Mouse (Mus musculus) erythroid progenitor cell, adult 5-6 weeks (primary cell): Measurements from ENCODE around the gene Pbx4. TPM values are rescaled to one million over a fixed set of nuclear protein-coding genes. Genes with fewer than 3 reads are reported as not detected.
A peak's percentile ranks its signal among the peaks of the same experiment; 100 is the strongest.

Experiments used
- ATAC-seq: replicated peaks from 2 replicates; pipeline ENCODE4 v1.8.0; 2016; ENCODE audit warnings: moderate number of reproducible peaks, mild to moderate bottlenecking, moderate TSS enrichment, inconsistent platforms; ENCODE audit not compliant: poor library complexity, low FRiP score, severe bottlenecking
- total RNA-seq, 2 experiments: library from RNA; stranded (forward) in 1 of 2; stranded (reverse) in 1 of 2; fragments of 150-400 nt in 1 of 2; fragments of 186-747, 209-891 nt in 1 of 2; gene quantifications; 2 replicates each; pipeline versions ENCODE4 v1.2.3 to v1.2.4; 2015 to 2017; ENCODE audit warnings: low replicate concordance in 2 of 2

Pbx4 gene
- total RNA-seq, 2 experiments from 2014 or later: 4.2 to 8.2 TPM

- peak; percentile 92 for ATAC-seq
Observed at GRCm38 (mm10) chr8:69808094-69808863, 24.0 kb upstream of the Pbx4 start, which contains the start of gene Gmip. Gmip (plus strand) TSS chr8:69808679.

GRCm38 (mm10) chr8:69808864-69809403, 23.4 kb upstream of the Pbx4 start:
- no peak for ATAC-seq

- no peak for ATAC-seq
Observed at GRCm38 (mm10) chr8:69809820-69810219, 22.5 kb upstream of the Pbx4 start.

- ATAC-seq: no peak
Observed at GRCm38 (mm10) chr8:69814881-69815280, 17.4 kb upstream of the Pbx4 start.

GRCm38 (mm10) chr8:69815396-69815795, 16.9 kb upstream of the Pbx4 start:
- ATAC-seq: no peak

GRCm38 (mm10) chr8:69820466-69820865, 11.8 kb upstream of the Pbx4 start:
- no peak for ATAC-seq

- no peak for ATAC-seq
Observed at GRCm38 (mm10) chr8:69821971-69822385, 10.3 kb upstream of the Pbx4 start.

- peak; percentile 28; the same call in 1 of the 2 replicates for ATAC-seq
Observed at GRCm38 (mm10) chr8:69822386-69823191, 9.7 kb upstream of the Pbx4 start, which contains the start of gene Lpar2. Lpar2 (plus strand) TSS chr8:69822429.

- no peak for ATAC-seq
Observed at GRCm38 (mm10) chr8:69826371-69826770, 5.9 kb upstream of the Pbx4 start.

GRCm38 (mm10) chr8:69837057-69837682, 4.9 kb downstream of the Pbx4 start:
- ATAC-seq: no peak

GRCm38 (mm10) chr8:69847167-69848065, 15.1 kb downstream of the Pbx4 start:
- ATAC-seq: no peak

GRCm38 (mm10) chr8:69848951-69849350, 16.7 kb downstream of the Pbx4 start:
- no peak for ATAC-seq

GRCm38 (mm10) chr8:69849899-69850298, 17.6 kb downstream of the Pbx4 start:
- peak; percentile 72 for ATAC-seq

GRCm38 (mm10) chr8:69850926-69851506, 18.7 kb downstream of the Pbx4 start:
- peak; percentile 86 for ATAC-seq

GRCm38 (mm10) chr8:69853869-69854268, 21.6 kb downstream of the Pbx4 start:
- ATAC-seq: no peak

- ATAC-seq: no peak
Observed at GRCm38 (mm10) chr8:69860807-69861206, 28.5 kb downstream of the Pbx4 start.

- no peak for ATAC-seq
Observed at GRCm38 (mm10) chr8:69861251-69861650, 29.0 kb downstream of the Pbx4 start.

GRCm38 (mm10) chr8:69863387-69864020, 31.2 kb downstream of the Pbx4 start:
- peak; percentile 37; the same call in 1 of the 2 replicates for ATAC-seq
